Mouse (Mus musculus) stomach, postnatal 0 days (tissue): ENCODE data around the gene Olfr183.

Source experiments
- CTCF ChIP-seq: IDR thresholded peaks from 2 replicates; pipeline ENCODE4 v1.5.1; 2016; ENCODE audit warnings: antibody characterized with exemption, low read depth, mild to moderate bottlenecking, moderate library complexity
- EP300 ChIP-seq: optimal IDR thresholded peaks from 2 replicates; pipeline ENCODE3; 2016; ENCODE audit warnings: antibody characterized with exemption

DNA sequence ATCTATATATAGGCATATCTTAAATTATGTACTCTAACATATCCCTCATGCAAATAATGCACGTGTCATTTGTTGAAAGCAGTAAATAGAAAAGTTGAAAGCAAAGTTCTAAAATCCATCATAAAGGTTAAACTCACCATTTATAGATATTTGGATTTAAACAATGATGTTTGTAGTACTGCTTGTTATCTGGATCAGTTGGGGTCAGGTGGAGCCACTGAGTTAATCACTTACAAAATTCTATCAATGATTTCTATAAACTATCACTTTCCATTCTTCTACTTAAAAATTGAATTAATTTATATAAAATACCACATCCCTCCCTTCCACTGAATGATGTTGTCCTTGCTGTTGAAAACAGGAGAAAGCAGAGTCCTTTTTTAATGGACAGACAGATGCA, 53.7 kb downstream of the Olfr183 start:
- TF ChIP-seq CTCF, result no peak
- no peak for TF ChIP-seq EP300
